Mouse (Mus musculus) embryonic facial prominence, embryonic 13.5 days (tissue): Measurements from ENCODE around the gene Gtf2a2. TPM values are rescaled to one million over a fixed set of nuclear protein-coding genes. Genes with fewer than 3 reads are reported as not detected.
A peak's percentile ranks its signal among the peaks of the same experiment; 100 is the strongest.

Experiments used
- ATAC-seq: fragments of 200-750 bp; cut with Nextera tagmentation; 2 replicates; pipeline ENCODE4 v1.8.0; 2017; ENCODE audit warnings: low read depth; ENCODE audit not compliant: insufficient number of reproducible peaks, insufficient read depth, low FRiP score, low TSS enrichment
- H3K27ac ChIP-seq: fragments of 300-500 bp; sonication (generic); 2 replicates; pipeline ENCODE4 v1.5.1; 2015; ENCODE audit warnings: moderate library complexity, mild to moderate bottlenecking, inconsistent platforms
- H3K27me3 ChIP-seq: fragments of 300-500 bp; sonication (generic); 2 replicates; pipeline ENCODE4 v1.6.1; 2015; ENCODE audit warnings: mild to moderate bottlenecking, inconsistent platforms
- H3K36me3 ChIP-seq: fragments of 300-500 bp; sonication (generic); 2 replicates; pipeline ENCODE4 v1.6.1; 2015; ENCODE audit warnings: mild to moderate bottlenecking, inconsistent platforms
- H3K4me1 ChIP-seq: fragments of 300-500 bp; sonication (generic); 2 replicates; pipeline ENCODE4 v1.6.1; 2015; ENCODE audit warnings: inconsistent platforms
- H3K4me2 ChIP-seq: fragments of 300-500 bp; sonication (generic); 2 replicates; pipeline ENCODE4 v1.6.1; 2015; ENCODE audit warnings: moderate library complexity, mild to moderate bottlenecking, inconsistent platforms
- H3K4me3 ChIP-seq: fragments of 300-500 bp; sonication (generic); 2 replicates; pipeline ENCODE4 v1.5.1; 2015; ENCODE audit warnings: mild to moderate bottlenecking, inconsistent platforms
- H3K9ac ChIP-seq: fragments of 300-500 bp; sonication (generic); 2 replicates; pipeline ENCODE4 v1.6.1; 2015; ENCODE audit warnings: mild to moderate bottlenecking, inconsistent platforms
- H3K9me3 ChIP-seq: fragments of 300-500 bp; sonication (generic); 2 replicates; pipeline ENCODE4 v1.6.1; 2016; ENCODE audit warnings: inconsistent platforms
- WGBS: fragments of 180-500 bp; shearing (Covaris S2); methylation state at CpG from one replicate; pipeline ENCODE4 v1.1.7; 2015; ENCODE audit warnings: mixed read lengths; 5-methylcytosine and 5-hydroxymethylcytosine counted together
- polyA plus RNA-seq: library from polyadenylated mRNA; unstranded; fragments of >200 nt; fragmentation: Nextera tagmentation; extraction: Ambion mirVana; gene quantifications from 2 replicates; pipeline ENCODE4 v1.2.1, GENCODE M21; 2015

Gene Gtf2a2
- polyA plus RNA-seq: 205 and 221 TPM in 2 replicates

DNA sequence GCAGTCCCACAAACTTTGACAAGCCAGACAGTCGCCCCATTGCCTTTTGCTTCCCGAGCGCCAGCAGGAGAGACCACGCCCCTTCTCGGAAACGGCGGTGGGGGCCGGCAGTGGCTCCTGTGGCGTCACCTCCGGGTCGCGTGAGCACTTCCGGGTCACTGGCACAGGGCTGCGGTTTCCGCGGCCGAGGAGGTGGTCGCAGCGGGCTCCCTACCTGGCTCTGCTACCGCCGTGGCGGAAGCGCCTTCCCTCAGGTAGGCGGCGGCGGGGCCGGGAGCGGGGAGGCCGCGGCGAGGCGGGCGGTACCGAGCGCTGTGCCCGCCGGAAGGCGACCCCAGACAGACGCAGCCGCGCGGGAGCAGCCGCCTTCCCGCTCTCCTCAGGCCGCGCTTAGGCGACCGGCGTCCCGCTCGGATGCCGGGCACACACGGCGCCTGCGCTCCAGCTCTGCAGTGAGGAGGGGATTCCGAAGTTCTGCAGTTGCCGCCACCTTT, at the start of gene Gtf2a2:
Gene Gtf2a2, plus strand, starts transcription at position 143 of the 494 bp plus-strand sequence.
- Histone ChIP-seq H3K27ac (peak within 1 kb of the TSS; percentile 94), H3K9ac (peak within 1 kb of the TSS; percentile 95), H3K4me1 (peaks cover 9% of the 10 kb centered on the region), H3K9me3 (no peaks in the 10 kb centered on the region), H3K4me3 (peak within 1 kb of the TSS; percentile 84), H3K27me3 (no peaks in the 10 kb centered on the region), H3K36me3 (peaks cover 36% of the 10 kb centered on the region), H3K4me2 (peak within 1 kb of the TSS; percentile 72)
- peak; percentile 91 for ATAC-seq
- WGBS: 1% methylated on average over 52 of the region's 57 CpGs

DNA sequence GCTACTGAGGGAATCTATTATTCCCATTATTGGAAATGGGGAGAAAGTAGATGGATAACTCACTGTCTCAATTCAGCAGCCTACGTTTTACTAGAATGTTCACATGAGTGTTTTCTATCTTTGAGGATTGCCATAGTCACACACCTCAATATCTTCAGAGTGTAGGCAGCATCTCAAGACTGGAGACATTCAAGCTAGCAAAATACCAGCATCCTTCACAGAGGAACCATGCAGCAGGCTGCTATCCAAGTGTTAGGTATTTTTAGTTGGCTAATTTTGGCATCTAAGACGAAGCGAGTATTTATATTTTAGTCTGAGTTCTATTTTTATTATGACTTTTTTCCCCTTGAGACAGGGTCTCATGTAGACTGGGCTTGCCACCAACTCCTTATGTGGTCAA, 48.0 kb upstream of the Gtf2a2 start:
- no peaks in the 10 kb centered on the region for H3K36me3 ChIP-seq
- no peak overlapping the region for H3K9ac ChIP-seq
- H3K4me3 ChIP-seq: no peak overlapping the region
- H3K4me1 ChIP-seq: no peaks in the 10 kb centered on the region
- 85% methylated on average over 3 of the region's 3 CpGs for WGBS
- H3K9me3 ChIP-seq: no peaks in the 10 kb centered on the region
- H3K27me3 ChIP-seq: no peaks in the 10 kb centered on the region
- no peak for ATAC-seq
- H3K27ac ChIP-seq: no peak overlapping the region
- no peak overlapping the region for H3K4me2 ChIP-seq

DNA sequence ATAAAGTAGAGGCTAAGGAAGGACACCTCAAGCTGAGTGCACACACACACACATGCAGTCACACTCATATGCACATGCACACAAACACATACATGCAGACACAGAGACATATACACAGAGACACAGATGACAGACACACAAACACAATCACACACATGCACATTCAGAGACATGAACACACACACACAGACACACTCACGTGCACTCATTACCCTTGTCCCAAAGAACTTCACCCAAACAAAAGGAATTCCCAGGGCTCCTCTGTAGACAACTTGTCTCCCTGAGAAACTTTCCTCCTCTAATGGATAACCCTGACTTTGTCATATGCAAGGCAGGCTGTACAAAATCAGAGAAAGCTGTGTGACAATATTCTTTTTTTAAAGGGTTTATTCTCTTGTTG, 26.8 kb upstream of the Gtf2a2 start:
- Histone ChIP-seq H3K9me3 (no peaks in the 10 kb centered on the region), H3K27me3 (no peaks in the 10 kb centered on the region), H3K4me2 (no peak overlapping the region), H3K9ac (no peak overlapping the region), H3K27ac (no peak overlapping the region), H3K4me1 (peaks cover 12% of the 10 kb centered on the region), H3K36me3 (no peaks in the 10 kb centered on the region), H3K4me3 (no peak overlapping the region)
- ATAC-seq: no peak
- WGBS: 70% methylated on average over 1 of the region's 1 CpGs

DNA sequence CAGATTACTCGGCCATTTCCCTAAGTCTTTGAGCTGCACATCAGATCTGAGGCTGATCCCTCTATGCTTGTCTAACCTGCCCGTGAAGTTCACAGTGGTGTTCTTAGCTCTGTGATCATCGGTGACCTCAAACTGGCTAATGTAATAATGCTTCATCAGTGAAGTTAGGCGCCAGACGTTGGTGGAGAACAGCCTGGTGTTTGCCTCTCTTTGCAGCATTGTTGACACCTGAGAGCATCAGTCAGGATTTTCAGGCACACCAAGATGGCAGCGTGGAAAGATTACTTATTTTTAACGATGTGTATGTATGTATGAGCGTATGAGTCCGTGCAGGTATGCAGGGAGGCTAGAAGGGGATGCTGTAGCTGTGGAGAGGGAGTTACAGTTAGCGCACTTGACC, 26.3 kb upstream of the Gtf2a2 start:
- Histone ChIP-seq H3K27ac (no peak overlapping the region), H3K4me1 (peaks cover 18% of the 10 kb centered on the region), H3K27me3 (no peaks in the 10 kb centered on the region), H3K4me2 (no peak overlapping the region), H3K4me3 (no peak overlapping the region), H3K36me3 (0 out of 2 replicates have a peak, but pooled peaks cover 2% of the 10 kb centered on the region), H3K9me3 (no peaks in the 10 kb centered on the region), H3K9ac (no peak overlapping the region)
- no peak for ATAC-seq
- WGBS: 80% methylated on average over 10 of the region's 10 CpGs

DNA sequence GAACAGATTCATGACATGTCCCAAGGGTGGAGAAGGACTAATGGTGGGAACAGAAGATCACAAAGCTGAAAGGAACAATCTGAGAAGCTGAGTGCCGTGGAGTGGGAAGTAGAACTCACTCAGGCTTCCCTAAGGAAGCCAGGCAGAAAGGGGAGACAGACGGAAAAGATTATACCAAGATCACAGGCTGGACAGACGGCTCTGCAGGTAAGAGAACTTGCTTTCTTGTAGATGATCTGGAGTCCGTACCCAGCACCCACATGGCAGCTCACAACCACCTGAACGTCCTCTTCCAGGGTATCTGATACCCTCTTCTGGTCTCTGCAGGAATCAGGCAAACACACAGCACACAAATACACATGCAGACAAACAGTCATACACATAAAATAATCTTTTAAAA, 25.8 kb upstream of the Gtf2a2 start:
- ATAC-seq: no peak
- Histone ChIP-seq H3K9me3 (no peaks in the 10 kb centered on the region), H3K36me3 (0 out of 2 replicates have a peak, but pooled peaks cover 5% of the 10 kb centered on the region), H3K27me3 (no peaks in the 10 kb centered on the region), H3K4me2 (no peak overlapping the region), H3K27ac (no peak overlapping the region), H3K9ac (no peak overlapping the region), H3K4me3 (no peak overlapping the region), H3K4me1 (peaks cover 23% of the 10 kb centered on the region)
- WGBS: 73% methylated on average over 5 of the region's 5 CpGs

DNA sequence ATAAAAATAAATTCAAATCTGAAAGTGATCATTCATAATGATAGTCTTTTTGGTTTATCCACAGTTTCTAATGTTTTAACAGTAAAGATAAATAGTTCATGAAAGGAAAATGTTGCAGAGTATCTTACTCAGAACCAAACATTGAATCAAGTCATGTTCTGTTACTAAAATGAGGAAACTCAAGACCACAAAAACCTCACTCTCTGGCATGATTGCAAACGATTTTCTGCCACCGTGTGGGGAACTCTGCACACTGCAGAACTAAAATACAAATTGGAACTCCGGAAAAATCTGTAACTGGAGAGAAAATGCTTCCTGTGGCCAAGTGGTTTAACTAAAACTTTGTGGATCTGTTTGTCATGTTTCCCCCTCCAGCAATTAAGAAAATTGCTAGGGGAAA, 24.8 kb upstream of the Gtf2a2 start:
- WGBS: under 1% methylated on average over 3 of the region's 3 CpGs
- no peak for ATAC-seq

DNA sequence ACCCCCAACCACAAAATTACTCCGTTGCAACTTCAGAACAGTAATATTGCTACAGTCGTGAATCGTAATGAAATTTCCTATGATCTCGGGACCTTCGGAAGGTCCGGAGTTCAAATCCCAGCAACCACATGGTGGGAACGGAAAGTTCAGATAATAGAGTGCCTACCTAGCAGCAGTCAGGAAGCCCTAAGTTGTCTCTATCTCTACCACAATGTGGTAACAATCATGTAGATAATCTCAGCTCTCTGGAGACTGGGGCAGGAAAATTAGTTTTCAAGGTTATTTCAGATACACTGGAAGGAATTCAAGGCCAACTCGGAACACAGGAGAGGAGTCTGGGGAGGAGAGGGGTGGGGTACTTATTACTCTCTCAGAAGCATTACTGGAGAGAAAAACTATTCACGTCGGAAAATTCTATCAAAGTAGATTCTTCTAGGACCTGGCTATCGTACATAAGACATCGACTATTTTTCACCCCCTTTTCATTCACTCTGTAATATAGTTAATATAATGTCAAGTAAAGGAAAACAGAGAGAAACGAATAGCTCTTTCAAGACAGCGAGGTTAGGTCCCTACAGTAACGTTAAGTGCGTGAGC, 23.5 kb upstream of the Gtf2a2 start:
- H3K4me1 ChIP-seq: peaks cover 33% of the 10 kb centered on the region
- ATAC-seq: no peak
- H3K4me2 ChIP-seq: peak overlapping the region; percentile 60
- peak overlapping the region; percentile 96; the same call in 1 of the 2 replicates for H3K27ac ChIP-seq
- 30% methylated on average over 16 of the region's 16 CpGs for WGBS
- H3K9me3 ChIP-seq: no peaks in the 10 kb centered on the region
- peak overlapping the region; percentile 99 for H3K4me3 ChIP-seq
- peak overlapping the region; percentile 99 for H3K9ac ChIP-seq
- peaks cover 13% of the 10 kb centered on the region for H3K36me3 ChIP-seq
- H3K27me3 ChIP-seq: no peaks in the 10 kb centered on the region

More for the DNA sequence above, 24.8 kb upstream of the Gtf2a2 start:
- Histone ChIP-seq H3K4me1 (peaks cover 27% of the 10 kb centered on the region), H3K9me3 (no peaks in the 10 kb centered on the region), H3K36me3 (peaks cover 13% of the 10 kb centered on the region), H3K4me2 (no peak overlapping the region), H3K9ac (no peak overlapping the region), H3K27me3 (no peaks in the 10 kb centered on the region), H3K4me3 (no peak overlapping the region), H3K27ac (no peak overlapping the region)

DNA sequence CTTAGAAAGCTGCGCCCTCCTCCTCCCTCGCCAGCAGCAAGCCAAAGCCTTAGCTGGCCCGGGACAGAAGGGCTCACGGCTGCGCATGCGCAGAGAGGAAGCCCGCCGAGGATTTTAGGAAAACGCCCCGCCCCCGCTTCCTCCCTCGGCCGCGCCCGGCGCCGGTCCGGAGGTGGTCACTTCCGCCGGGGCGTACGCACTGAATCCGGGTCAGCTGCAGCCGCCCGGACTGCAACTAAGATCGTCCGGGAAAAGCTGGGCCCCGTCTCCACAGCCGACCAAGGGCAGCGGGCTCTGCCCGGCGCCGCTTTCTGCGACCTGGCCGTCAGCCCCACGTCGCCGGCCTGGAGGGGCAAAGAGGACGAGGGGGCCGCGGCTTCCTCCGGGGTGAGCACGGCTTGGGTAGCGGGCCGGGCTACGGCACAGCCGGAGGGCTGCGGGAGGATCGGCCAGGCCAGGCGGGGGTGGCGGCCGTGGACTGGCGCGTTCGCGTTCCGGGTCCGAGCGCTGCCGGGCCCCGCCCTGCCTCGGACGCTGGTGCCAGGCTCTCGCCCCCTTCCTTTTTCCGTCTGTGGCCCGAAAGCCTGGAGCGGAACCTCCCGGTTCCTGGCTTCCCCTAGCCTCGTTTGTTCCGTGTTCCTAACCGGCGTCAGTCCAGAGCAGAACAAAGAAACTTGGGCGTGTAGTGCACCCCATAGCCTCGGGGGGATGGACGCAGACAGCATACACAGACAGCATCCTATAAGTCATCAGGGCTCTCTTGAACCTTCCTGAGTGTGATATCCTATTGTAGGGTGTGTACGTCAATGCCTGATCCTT, 22.8 kb upstream of the Gtf2a2 start, which contains the start of gene Bnip2:
Gene Bnip2, plus strand, starts transcription at position 164 of the 819 bp plus-strand sequence.
- Histone ChIP-seq H3K9me3 (no peaks in the 10 kb centered on the region), H3K4me1 (peaks cover 33% of the 10 kb centered on the region), H3K36me3 (peaks cover 14% of the 10 kb centered on the region), H3K27ac (peak within 1 kb of the TSS; percentile 96), H3K4me2 (peak within 1 kb of the TSS; percentile 60), H3K27me3 (no peaks in the 10 kb centered on the region), H3K9ac (peak within 1 kb of the TSS; percentile 99), H3K4me3 (peak within 1 kb of the TSS; percentile 99)
- ATAC-seq: peak; percentile 88
- WGBS: under 1% methylated on average over 76 of the region's 76 CpGs

DNA sequence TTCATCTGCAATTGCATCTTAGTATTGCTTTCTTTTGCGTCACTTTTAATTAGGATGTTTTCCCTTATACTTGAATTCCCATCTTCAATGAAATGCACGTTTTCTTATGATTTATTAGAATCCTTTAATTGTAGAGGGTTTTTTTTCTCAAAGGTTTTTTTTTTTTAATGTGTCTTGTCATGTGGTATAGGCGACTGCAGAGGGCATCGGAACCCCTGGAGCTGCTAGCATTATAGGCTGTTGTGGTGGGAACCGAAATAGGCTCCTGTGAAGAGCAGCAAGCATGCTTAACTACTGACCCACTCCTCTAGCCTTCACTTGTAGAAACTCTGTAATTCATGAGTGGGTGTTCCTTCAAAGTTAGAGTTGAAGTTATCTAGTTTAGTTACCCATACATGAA, 22.0 kb upstream of the Gtf2a2 start:
- 11% methylated on average over 5 of the region's 5 CpGs for WGBS

DNA sequence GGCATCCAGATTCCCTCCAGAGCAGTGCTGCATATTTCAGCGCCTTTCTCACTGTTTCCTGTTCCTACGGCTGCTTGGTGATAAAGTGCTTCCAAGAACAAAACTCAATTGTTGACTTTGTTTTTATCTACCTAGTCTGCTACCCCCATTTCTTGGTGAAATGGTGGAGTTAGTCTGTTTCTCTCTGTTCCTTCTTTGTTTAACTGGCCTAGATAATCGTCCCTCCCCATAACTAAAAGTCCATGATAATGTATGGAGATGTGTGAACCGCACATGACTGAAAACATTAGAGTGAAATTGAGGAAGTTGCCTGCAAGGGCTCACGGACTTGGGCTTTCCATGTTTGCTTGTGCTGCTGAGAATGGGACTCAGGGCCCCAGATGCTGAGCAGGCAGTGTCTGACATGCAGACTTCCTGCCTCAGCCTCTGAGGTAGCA, 19.5 kb upstream of the Gtf2a2 start:
- Histone ChIP-seq H3K4me3 (no peak overlapping the region), H3K9ac (0 out of 2 replicates have a peak overlapping the region, but pooled peaks have one; percentile 8), H3K36me3 (peaks cover 43% of the 10 kb centered on the region), H3K4me1 (peaks cover 31% of the 10 kb centered on the region), H3K9me3 (no peaks in the 10 kb centered on the region), H3K27me3 (no peaks in the 10 kb centered on the region), H3K4me2 (no peak overlapping the region), H3K27ac (no peak overlapping the region)
- WGBS: 79% methylated on average over 5 of the region's 5 CpGs
- no peak for ATAC-seq

More for the DNA sequence above, 22.0 kb upstream of the Gtf2a2 start:
- Histone ChIP-seq H3K4me3 (peak overlapping the region; percentile 99), H3K9ac (peak overlapping the region; percentile 99), H3K4me2 (peak overlapping the region; percentile 60), H3K27ac (peak overlapping the region; percentile 96; the same call in 1 of the 2 replicates), H3K36me3 (peaks cover 22% of the 10 kb centered on the region), H3K9me3 (no peaks in the 10 kb centered on the region), H3K4me1 (peaks cover 33% of the 10 kb centered on the region), H3K27me3 (no peaks in the 10 kb centered on the region)
- ATAC-seq: no peak

DNA sequence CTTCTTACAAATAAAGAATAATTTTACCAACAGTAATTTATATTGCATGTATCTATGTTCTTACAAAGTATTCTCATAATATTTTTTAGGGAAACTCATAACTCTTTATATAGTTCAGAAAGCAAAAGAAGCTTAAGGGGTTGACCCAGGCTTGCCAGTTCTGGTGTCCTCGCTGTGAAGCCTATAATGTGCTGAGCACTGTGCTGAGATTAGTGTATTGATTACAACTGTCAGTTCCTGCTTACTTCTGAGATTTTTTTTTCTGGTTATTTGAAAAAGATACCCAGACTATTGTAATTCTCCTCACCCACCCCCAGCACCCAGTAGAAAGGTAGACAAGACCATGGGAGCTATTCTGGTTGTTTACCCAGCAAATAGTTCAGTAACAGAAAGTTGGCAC, 18.9 kb upstream of the Gtf2a2 start:
- no peak for ATAC-seq
- Histone ChIP-seq H3K4me1 (peaks cover 28% of the 10 kb centered on the region), H3K36me3 (peaks cover 49% of the 10 kb centered on the region), H3K9me3 (no peaks in the 10 kb centered on the region), H3K9ac (no peak overlapping the region), H3K27ac (no peak overlapping the region), H3K4me3 (no peak overlapping the region), H3K4me2 (no peak overlapping the region), H3K27me3 (no peaks in the 10 kb centered on the region)
- 73% methylated on average over 1 of the region's 1 CpGs for WGBS
